Mouse (Mus musculus) stomach, embryonic 14.5 days (tissue): ENCODE measurements around the gene Zfp536. TPM values are rescaled to one million over a fixed set of nuclear protein-coding genes. Genes with fewer than 3 reads are reported as not detected.

Experiments
- ATAC-seq: fragments of 200-750 bp; cut with Nextera tagmentation; 2 replicates; pipeline ENCODE4 v1.8.0; 2017; ENCODE audit warnings: low read depth, moderate TSS enrichment; ENCODE audit not compliant: insufficient number of reproducible peaks, insufficient read depth, low FRiP score
- H3K27ac ChIP-seq: fragments of 300-500 bp; sonication (generic); 2 replicates; pipeline ENCODE4 v1.5.1; 2014; ENCODE audit warnings: mild to moderate bottlenecking, low read length, moderate library complexity, mixed read lengths
- H3K27me3 ChIP-seq: fragments of 300-500 bp; sonication (generic); 2 replicates; pipeline ENCODE4 v1.6.1; 2014; ENCODE audit warnings: low read length, control low read depth, mixed read lengths; ENCODE audit not compliant: control insufficient read depth, insufficient read depth
- H3K36me3 ChIP-seq: fragments of 300-500 bp; sonication (generic); 2 replicates; pipeline ENCODE4 v1.6.1; 2014; ENCODE audit warnings: mild to moderate bottlenecking, control low read depth, low read length, moderate library complexity, mixed read lengths; ENCODE audit not compliant: control insufficient read depth, insufficient read depth
- H3K4me1 ChIP-seq: fragments of 300-500 bp; sonication (generic); 2 replicates; pipeline ENCODE4 v1.6.1; 2014; ENCODE audit warnings: low read length, control low read depth, mixed read lengths; ENCODE audit not compliant: control insufficient read depth, insufficient read depth
- H3K4me2 ChIP-seq: fragments of 300-500 bp; sonication (generic); replicated peaks from 2 replicates; pipeline ENCODE4 v1.6.1; 2014; ENCODE audit warnings: low read depth, low read length, control low read depth
- H3K4me3 ChIP-seq: fragments of 300-500 bp; sonication (generic); 2 replicates; pipeline ENCODE4 v1.5.1; 2014; ENCODE audit warnings: low read depth, low read length, control low read depth
- H3K9ac ChIP-seq: fragments of 300-500 bp; sonication (generic); replicated peaks from 2 replicates; pipeline ENCODE4 v1.6.1; 2014; ENCODE audit warnings: low read depth, mild to moderate bottlenecking, control low read depth, low read length, moderate library complexity, mixed read lengths
- H3K9me3 ChIP-seq: fragments of 300-500 bp; sonication (generic); 2 replicates; pipeline ENCODE4 v1.6.1; 2016; ENCODE audit warnings: low read depth, low read length, control low read depth; ENCODE audit not compliant: control insufficient read depth
- WGBS: fragments of 180-500 bp; shearing (Covaris S2); extraction: QIAGEN DNeasy Blood & Tissue Kit; methylation state at CpG from one replicate; pipeline ENCODE4 v1.1.7; 2014; 5-methylcytosine and 5-hydroxymethylcytosine counted together
- polyA plus RNA-seq: library from polyadenylated mRNA; unstranded; fragments of >200 nt; fragmentation: Nextera tagmentation; extraction: Ambion mirVana; gene quantifications from 2 replicates; pipeline ENCODE4 v1.2.1, GENCODE M21; 2014

The Zfp536 gene
- polyA plus RNA-seq, 1 experiment from 2014 or later = 24.5 TPM

- no peak overlapping the region for H3K27ac ChIP-seq
- H3K4me1 ChIP-seq = peaks cover 3% of the 10 kb centered on the region; the same call in 1 of the 2 replicates
- H3K9ac ChIP-seq = 0 out of 2 replicates have a peak overlapping the region, but pooled peaks have one; percentile 14
- peak overlapping the region; percentile 84 for H3K4me2 ChIP-seq
- H3K4me3 ChIP-seq = peak overlapping the region; percentile 41
- ATAC-seq = peak; percentile 65; the same call in 1 of the 2 replicates
- no peaks in the 10 kb centered on the region for H3K9me3 ChIP-seq
- H3K36me3 ChIP-seq = no peaks in the 10 kb centered on the region
- peaks cover 4% of the 10 kb centered on the region; the same call in 1 of the 2 replicates for H3K27me3 ChIP-seq
- WGBS = 3% methylated on average over 59 of the region's 62 CpGs
Measured at GRCm38 (mm10) chr7:37623903-37624758, 149.3 kb downstream of the Zfp536 start.

GRCm38 (mm10) chr7:37619254-37619653 is 154.2 kb downstream of the Zfp536 start:
- Histone ChIP-seq H3K4me3 (no peak overlapping the region), H3K9ac (no peak overlapping the region), H3K27ac (no peak overlapping the region), H3K36me3 (no peaks in the 10 kb centered on the region), H3K4me2 (no peak overlapping the region), H3K27me3 (peaks cover 4% of the 10 kb centered on the region; the same call in 1 of the 2 replicates), H3K4me1 (peaks cover 3% of the 10 kb centered on the region; the same call in 1 of the 2 replicates), H3K9me3 (no peaks in the 10 kb centered on the region)
- WGBS = 73% methylated on average over 7 of the region's 7 CpGs
- no peak for ATAC-seq

- WGBS = 71% methylated on average over 2 of the region's 2 CpGs
- Histone ChIP-seq H3K27me3 (no peaks in the 10 kb centered on the region), H3K4me1 (no peaks in the 10 kb centered on the region), H3K4me3 (no peak overlapping the region), H3K4me2 (no peak overlapping the region), H3K9ac (no peak overlapping the region), H3K9me3 (no peaks in the 10 kb centered on the region), H3K27ac (no peak overlapping the region), H3K36me3 (no peaks in the 10 kb centered on the region)
- no peak for ATAC-seq
Measured at GRCm38 (mm10) chr7:37617880-37618279, 155.6 kb downstream of the Zfp536 start.

GRCm38 (mm10) chr7:37615932-37616331 is 157.5 kb downstream of the Zfp536 start:
- WGBS = 90% methylated on average over 4 of the region's 4 CpGs
- ATAC-seq = no peak

GRCm38 (mm10) chr7:37614381-37614780 is 159.1 kb downstream of the Zfp536 start:
- no peak overlapping the region for H3K27ac ChIP-seq
- no peaks in the 10 kb centered on the region for H3K27me3 ChIP-seq
- no peak overlapping the region for H3K4me3 ChIP-seq
- H3K9me3 ChIP-seq = no peaks in the 10 kb centered on the region
- ATAC-seq = no peak
- WGBS = 48% methylated on average over 10 of the region's 10 CpGs
- H3K36me3 ChIP-seq = no peaks in the 10 kb centered on the region
- no peaks in the 10 kb centered on the region for H3K4me1 ChIP-seq
- H3K4me2 ChIP-seq = no peak overlapping the region
- no peak overlapping the region for H3K9ac ChIP-seq

More at GRCm38 (mm10) chr7:37615932-37616331, 157.5 kb downstream of the Zfp536 start:
- Histone ChIP-seq H3K36me3 (no peaks in the 10 kb centered on the region), H3K4me2 (no peak overlapping the region), H3K9ac (no peak overlapping the region), H3K9me3 (no peaks in the 10 kb centered on the region), H3K4me1 (no peaks in the 10 kb centered on the region), H3K27me3 (no peaks in the 10 kb centered on the region), H3K4me3 (no peak overlapping the region), H3K27ac (no peak overlapping the region)

GRCm38 (mm10) chr7:37608556-37608955 is 164.9 kb downstream of the Zfp536 start:
- WGBS = 90% methylated on average over 14 of the region's 14 CpGs
- no peak for ATAC-seq
- Histone ChIP-seq H3K27ac (no peak overlapping the region), H3K4me3 (no peak overlapping the region), H3K9me3 (no peaks in the 10 kb centered on the region), H3K9ac (no peak overlapping the region), H3K27me3 (no peaks in the 10 kb centered on the region), H3K4me2 (no peak overlapping the region), H3K36me3 (no peaks in the 10 kb centered on the region), H3K4me1 (no peaks in the 10 kb centered on the region)

- Histone ChIP-seq H3K9ac (no peak overlapping the region), H3K27me3 (no peaks in the 10 kb centered on the region), H3K4me1 (no peaks in the 10 kb centered on the region), H3K36me3 (no peaks in the 10 kb centered on the region), H3K27ac (no peak overlapping the region), H3K9me3 (no peaks in the 10 kb centered on the region), H3K4me3 (no peak overlapping the region), H3K4me2 (no peak overlapping the region)
- 92% methylated on average over 6 of the region's 6 CpGs for WGBS
- ATAC-seq = no peak
Measured at GRCm38 (mm10) chr7:37607906-37608305, 165.5 kb downstream of the Zfp536 start.

- Histone ChIP-seq H3K27ac (no peak overlapping the region), H3K4me1 (no peaks in the 10 kb centered on the region), H3K9me3 (no peaks in the 10 kb centered on the region), H3K27me3 (no peaks in the 10 kb centered on the region), H3K4me2 (no peak overlapping the region), H3K4me3 (no peak overlapping the region), H3K9ac (no peak overlapping the region), H3K36me3 (no peaks in the 10 kb centered on the region)
- ATAC-seq = no peak
- 85% methylated on average over 5 of the region's 5 CpGs for WGBS
Measured at GRCm38 (mm10) chr7:37606472-37606871, 167.0 kb downstream of the Zfp536 start.
